Mouse (Mus musculus) cerebellum, postnatal 36 days (tissue): ENCODE data around the gene Tmem220.
"Not testable (repeated sequence)": the region's sequence is repeated elsewhere in the genome, so short reads cannot be mapped to it uniquely, and the experiment has no call there.

ENCODE experiments used
- DNase-seq, 2 experiments: peaks; one replicate each; pipeline ENCODE4 v3.0.0; 2021 to 2022; ENCODE audit warnings: mixed read lengths in 2 of 2

Gene Tmem220

GRCm38 (mm10) chr11:67019711-67020475, 5.1 kb upstream of the Tmem220 start:
- DNase-seq: no peak

- peak; percentile 63 to 69 for DNase-seq
Measured at GRCm38 (mm10) chr11:67020948-67021347, 4.0 kb upstream of the Tmem220 start.

- DNase-seq: no peak
Measured at GRCm38 (mm10) chr11:67022354-67023115, 2.4 kb upstream of the Tmem220 start.

- DNase-seq: not testable (repeated sequence)
Measured at GRCm38 (mm10) chr11:67023191-67023590, 1.8 kb upstream of the Tmem220 start.

DNA sequence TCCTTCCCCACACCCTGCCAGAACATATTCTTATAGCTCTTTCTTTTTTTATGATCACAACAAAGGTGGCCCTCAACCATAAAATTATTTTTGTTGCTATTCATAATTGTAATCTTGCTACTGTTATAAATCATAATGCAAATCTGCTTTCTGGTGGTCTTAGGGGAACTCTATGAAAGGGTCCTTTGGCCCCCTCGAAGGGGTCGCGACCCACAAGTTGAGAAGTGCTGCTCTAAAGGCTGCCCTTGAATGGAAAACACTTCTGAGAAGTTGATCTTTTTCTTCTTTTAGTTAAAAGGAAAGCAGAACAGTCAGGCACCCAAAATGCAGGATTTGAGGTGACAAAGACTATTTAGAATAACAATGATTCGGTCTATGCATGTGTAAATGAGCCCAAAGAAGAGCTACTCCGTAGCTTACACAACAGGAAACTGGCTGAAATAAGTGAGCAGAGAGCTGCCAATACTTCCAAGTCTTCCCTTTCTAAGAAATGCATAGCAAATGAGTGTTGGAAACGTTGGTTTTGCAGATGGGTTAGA, 1.1 kb upstream of the Tmem220 start:
- no peak for DNase-seq

DNA sequence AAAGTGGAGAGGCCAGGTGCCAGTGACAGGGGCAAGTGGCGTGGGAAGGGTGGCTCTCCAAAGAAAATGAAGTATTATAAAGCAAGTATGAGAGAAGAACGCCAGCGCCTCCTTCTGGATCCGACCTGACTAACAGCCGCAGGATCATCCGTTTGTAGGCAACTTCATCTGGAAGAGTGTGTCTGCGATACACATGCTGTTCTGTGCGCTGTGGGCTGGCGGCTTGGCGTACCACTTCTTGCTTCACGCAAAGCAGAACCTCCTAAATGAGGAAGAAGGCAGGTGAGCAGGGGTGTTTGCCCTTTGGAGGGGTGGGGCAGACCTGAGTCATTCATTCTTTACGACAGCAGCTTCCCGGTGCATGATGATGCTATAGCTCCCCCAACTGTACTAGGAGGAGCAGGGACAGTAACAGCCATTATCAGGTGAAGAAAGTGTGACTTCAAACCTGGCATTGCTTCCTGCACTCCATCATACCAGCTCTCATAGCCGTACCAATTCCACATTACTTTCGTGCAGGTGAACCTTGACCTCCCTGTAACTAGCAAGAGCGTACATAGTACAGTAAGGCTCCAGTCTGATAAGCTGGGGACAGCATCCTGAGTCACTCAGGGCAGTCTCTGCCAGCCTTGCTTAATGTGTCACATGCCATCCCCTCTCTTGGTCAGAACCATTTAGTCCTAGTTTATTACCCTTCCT, 6.1 kb downstream of the Tmem220 start:
- DNase-seq: no peak

DNA sequence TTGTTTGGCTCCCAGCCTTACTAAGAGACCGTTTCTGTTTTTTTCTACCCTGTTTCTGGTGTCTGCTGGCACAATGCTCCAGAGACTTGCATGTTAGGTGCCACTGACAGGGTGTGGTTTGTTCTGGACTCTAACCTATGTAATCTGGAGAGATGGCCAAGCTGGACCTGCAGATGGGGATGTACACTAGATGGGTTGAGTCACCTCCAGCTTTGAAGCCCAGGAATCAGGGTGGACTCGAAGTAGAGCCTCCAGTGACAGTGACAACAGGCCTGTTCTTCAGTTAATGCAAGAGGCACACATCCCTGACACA, 6.6 kb downstream of the Tmem220 start:
- DNase-seq: no peak

DNA sequence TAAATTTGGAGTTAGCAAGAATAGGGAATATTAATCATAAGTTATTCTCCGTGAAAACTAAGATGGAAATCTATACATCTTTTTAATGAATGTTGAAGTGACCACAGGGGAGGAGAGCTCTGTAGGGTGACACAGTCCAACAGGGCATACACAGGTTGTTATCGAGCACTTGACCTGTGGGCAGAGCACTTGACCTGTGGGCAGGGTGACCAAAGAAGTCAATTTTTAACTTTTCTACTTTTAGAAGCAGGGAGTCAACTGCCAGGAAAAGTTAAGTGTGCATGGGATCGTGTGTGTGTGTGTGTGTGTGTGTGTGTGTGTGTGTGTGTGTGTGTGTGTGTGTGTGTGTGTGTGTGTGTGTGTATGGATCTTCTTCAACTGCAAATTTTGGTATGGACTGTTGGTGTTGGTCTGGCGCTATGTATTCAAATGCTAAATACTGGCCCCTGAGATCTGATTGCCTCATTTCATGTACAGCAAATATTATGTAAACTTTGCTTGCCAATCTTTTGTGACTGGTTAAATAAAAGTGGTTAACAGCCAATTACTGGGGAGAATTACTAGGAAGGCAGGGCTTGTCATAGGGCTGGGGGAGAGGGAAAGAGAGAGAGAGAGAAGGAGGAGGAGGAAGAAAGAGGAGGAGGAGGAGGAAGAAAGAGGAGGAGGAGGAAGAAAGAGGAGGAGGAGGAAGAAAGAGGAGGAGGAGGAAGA, 10.0 kb downstream of the Tmem220 start:
- DNase-seq: no peak

DNA sequence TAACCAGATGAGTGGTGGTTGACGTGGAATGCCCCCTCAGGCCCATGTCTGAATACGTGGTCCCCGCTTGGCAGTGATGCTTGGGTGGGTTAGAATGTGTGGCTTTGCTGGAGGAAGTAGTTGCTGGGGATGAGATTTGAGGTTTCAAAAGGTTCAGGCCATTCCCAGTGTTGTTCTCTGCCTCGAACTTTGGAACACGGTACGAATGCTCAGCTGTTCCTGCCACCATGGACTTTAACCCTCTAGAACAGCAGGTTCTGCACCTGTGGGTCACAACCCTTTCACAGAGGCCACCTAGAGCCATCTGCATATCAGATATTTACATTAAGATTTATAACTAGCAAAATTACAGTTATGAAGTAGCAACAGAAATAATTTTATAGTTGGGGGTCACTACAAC, 11.3 kb downstream of the Tmem220 start:
- no peak for DNase-seq

DNA sequence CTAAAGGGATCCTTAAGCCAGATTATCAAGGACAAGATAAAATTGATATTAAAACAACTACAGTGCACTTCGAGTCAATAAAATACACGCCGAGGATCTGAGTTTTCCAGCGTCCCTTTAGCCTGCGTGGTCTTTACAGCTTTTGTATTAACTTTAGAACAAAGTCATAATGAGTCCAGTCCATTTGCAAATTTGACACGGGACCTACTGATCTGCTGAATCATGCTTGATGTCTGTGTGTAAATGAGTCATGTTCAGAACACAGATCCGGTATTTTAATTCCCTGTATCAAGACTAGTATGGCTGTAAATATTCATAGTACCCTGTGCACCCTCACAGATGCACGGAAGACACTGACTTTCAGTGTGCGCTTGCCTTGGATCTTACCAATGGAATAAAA, 11.9 kb downstream of the Tmem220 start:
- no peak for DNase-seq

DNA sequence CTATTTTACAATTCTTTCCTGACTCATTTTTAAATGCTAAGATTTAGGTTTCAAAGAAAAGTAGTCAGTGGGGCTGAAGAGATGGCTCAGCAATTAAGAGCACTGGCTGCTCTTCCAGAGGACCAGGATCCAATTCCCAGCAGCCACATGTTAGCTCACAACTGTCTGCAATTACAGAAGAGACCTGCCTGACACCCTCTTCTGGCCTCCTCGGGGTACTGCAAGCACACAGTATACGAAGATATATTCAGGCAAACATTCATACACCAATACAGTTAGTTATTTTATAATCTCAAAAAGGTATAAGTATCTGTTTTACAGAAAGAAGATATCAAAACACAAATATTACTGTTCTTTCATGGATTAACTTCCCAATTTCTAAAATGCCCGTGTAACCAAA, 14.8 kb downstream of the Tmem220 start:
- no peak for DNase-seq

DNA sequence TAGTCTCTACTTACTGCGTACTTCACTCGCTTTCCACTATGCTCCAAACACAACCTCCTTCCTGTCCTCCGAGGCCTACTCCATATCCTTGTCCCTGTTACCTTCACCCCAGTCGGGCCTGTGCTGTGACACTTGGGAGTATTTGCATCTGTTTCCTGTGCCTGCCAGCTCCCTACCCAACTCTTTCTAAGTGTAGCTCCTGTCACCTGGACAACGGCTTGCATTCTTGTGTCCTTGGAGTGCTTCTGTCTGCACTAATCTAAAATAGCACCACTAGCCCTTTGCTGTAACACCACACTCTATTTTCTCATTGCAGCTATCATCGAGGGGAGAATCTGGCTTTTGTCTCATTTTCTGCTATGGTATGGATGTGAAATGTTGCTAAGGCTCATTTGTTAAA, 15.5 kb downstream of the Tmem220 start:
- DNase-seq: no peak

DNA sequence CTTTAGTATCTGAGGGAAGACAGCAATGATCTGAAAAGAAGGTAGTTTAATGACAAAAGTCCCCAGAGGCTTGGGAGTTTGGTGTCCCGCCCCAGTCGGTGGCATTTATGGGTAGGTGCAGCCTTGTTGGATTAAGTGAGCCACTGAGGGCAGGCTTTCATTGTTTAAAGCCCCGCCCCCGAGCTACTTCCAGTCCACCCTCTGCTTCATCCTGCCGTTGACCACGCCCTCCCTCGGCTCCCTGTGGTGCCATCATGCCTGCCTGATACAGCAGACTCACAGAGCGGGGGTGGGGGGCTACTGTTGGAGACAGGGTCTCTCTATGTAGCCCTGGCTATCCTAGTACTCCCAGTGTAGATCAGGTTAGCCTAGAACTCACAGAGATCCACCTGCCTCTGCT, 18.1 kb downstream of the Tmem220 start:
- no peak for DNase-seq

DNA sequence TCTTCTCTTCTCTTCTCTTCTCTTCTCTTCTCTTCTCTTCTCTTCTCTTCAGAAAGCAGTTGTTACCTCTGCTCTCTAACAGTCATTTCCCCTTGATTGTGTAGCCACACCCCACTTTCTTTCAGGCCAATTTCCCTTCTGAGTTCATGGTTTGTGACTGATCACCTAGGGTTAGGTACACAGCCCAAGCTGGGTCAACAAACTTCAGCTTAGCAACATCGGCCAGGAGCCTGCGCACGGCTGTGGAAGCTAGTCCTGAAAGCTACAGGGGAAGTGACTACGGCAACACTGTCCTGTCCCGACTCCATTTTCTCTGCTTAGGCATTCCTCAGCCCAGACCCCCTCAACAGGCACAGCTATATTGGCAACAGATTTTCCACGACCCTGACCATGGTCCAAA, 20.0 kb downstream of the Tmem220 start:
- no peak for DNase-seq

DNA sequence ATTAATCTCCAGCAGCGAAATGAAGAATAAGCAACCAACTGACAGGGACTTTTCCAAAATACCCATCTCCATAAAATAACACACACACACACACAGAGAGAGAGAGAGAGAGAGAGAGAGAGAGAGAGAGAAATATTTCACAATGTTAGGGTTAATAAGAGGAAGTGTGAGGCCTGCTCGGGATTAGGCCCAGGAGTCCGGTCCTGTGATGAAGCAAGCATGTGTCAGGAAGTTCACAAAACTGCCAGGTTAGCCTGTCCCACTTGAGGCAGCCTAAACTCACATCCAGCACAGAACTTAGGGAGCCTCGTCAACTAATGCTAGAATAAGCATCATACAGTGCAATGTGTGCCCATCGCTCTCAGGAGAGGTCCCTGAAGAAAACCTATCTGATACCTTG, 22.2 kb downstream of the Tmem220 start:
- DNase-seq: no peak

GRCm38 (mm10) chr11:67048496-67048895, 23.5 kb downstream of the Tmem220 start:
- no peak for DNase-seq

DNA sequence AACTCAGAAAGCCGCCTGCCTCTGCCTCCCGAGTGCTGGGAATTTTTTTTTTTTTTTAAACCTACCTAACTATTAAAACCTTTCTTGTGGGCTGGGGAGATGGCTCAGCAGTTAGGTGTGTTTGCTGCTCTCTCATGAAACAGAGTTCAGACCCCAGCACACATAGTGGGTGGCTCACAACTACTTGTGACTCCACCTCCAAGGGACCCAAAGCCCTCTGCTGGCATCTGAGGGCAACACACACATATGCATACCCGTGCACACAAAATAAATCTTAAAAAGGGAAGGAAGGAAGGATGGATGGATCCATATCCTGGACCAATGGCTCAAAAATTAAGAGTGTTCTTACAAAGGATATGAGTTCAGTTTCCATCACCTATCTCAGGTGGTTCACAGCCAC, 24.3 kb downstream of the Tmem220 start:
- no peak for DNase-seq

- no peak for DNase-seq
Measured at GRCm38 (mm10) chr11:67051676-67052320, 26.8 kb downstream of the Tmem220 start.

- DNase-seq: peak; percentile 85 to 87
Measured at GRCm38 (mm10) chr11:67052321-67052952, 27.5 kb downstream of the Tmem220 start, which contains the start of the genes Adprm and Sco1. Gene Adprm, minus strand, starts transcription at chr11:67052594. Gene Sco1, plus strand, starts transcription at chr11:67052670.

DNA sequence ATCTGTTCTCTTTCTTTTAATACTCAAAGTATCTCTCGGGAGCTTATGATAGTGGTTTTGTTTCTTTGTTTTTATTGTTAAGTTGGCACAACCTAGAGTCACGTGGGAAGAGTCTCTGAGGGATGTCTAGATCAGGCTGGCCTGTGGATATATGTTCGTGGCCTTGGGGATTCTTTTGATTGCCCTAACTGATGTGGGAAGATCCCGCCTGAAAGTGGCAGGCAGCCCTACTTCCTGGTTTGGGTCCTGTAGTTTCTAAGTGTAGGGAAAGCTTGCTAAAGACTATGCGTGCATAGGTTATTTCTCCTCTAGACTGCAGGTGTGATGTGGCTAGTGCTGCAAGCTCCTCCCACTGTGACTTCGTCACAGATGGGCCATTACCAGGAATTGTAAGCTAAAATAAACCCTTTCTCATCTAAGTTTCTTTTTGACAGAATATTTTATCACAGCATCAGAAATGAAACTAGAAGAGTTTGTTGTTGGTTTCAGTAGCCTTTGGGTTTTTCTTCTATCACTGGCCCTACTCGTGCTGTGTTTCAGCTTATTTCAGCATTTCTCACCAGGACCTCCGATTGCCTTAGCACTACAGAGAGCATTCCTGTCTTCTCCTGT, 29.9 kb downstream of the Tmem220 start:
- DNase-seq: no peak

DNA sequence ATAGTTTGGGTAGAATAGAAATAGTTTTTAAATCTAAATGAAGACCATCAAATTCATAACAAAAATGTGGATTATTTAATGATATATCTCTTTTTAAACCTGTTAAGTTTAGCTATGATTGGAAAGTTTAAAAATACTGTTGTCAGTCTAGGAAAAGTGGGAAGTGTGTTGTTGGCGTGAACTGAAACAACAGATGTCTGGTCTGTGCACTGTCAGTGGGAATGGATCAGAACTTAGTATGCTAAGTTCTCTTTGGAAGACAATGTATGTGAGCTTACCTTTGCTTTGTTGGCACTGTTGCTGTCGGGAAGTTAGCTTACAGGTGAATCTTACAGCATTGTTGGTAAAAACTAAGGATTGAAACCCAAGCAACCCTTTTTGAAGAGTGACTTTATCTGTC, 36.4 kb downstream of the Tmem220 start:
- DNase-seq: no peak
